Mouse (Mus musculus) gastrocnemius, postnatal 36 days (tissue): Measurements from ENCODE around the gene Mapk12. TPM values are rescaled to one million over a fixed set of nuclear protein-coding genes. Genes with fewer than 3 reads are reported as not detected.

ENCODE experiments used
- DNase-seq, 2 experiments: peaks; one replicate each; pipeline ENCODE4 v3.0.0; 2022
- intact Hi-C: fragments of 180-260 bp; cut with DNase I; formaldehyde crosslinking; loops from one replicate; pipeline ENCODE4 v1.15.1; 2025
- microRNA-seq, 2 experiments: library from miRNA; unstranded; fragments of <30 nt; microRNA quantifications; one replicate each; pipeline ENCODE4 v1.2.0; 2021
- total RNA-seq, 2 experiments: library from RNA; stranded (reverse); gene quantifications; 2 replicates each; pipeline ENCODE4 v1.2.3; 2021

Mapk12 gene
- total RNA-seq, 2 experiments from 2014 or later: 131 to 136 TPM

GRCm38 (mm10) chr15:89110147-89110546 is 30.4 kb downstream of the Mapk12 start:
- intact Hi-C loops: no loop called here
- no peak for DNase-seq

- DNase-seq: no peak
- intact Hi-C loops: no loop called here
Observed at GRCm38 (mm10) chr15:89106976-89107375, 33.5 kb downstream of the Mapk12 start.

- intact Hi-C loops: no loop called here
- DNase-seq: no peak
Observed at GRCm38 (mm10) chr15:89106073-89106472, 34.4 kb downstream of the Mapk12 start.

GRCm38 (mm10) chr15:89104425-89104824 is 36.1 kb downstream of the Mapk12 start:
- intact Hi-C loops: no loop called here

GRCm38 (mm10) chr15:89103921-89104320 is 36.6 kb downstream of the Mapk12 start:
- intact Hi-C loops: no loop called here
- no peak for DNase-seq

More at GRCm38 (mm10) chr15:89104425-89104824, 36.1 kb downstream of the Mapk12 start:
- no peak for DNase-seq

GRCm38 (mm10) chr15:89102646-89103045 is 37.9 kb downstream of the Mapk12 start:
- intact Hi-C loops: no loop called here
- DNase-seq: no peak

GRCm38 (mm10) chr15:89100823-89101222 is 39.7 kb downstream of the Mapk12 start:
- no peak for DNase-seq
- intact Hi-C loops: no loop called here

GRCm38 (mm10) chr15:89098616-89099015 is 41.9 kb downstream of the Mapk12 start:
- intact Hi-C loops: no loop called here
- DNase-seq: no peak

GRCm38 (mm10) chr15:89097450-89097849 is 43.1 kb downstream of the Mapk12 start:
- intact Hi-C loops: no loop called here
- no peak for DNase-seq

GRCm38 (mm10) chr15:89092181-89092580 is 48.3 kb downstream of the Mapk12 start:
- no peak for DNase-seq
- intact Hi-C loops: no loop called here

- DNase-seq: no peak
- intact Hi-C loops: no loop called here
Observed at GRCm38 (mm10) chr15:89090662-89091061, 49.8 kb downstream of the Mapk12 start.

GRCm38 (mm10) chr15:89089248-89090051 is 51.1 kb downstream of the Mapk12 start:
- intact Hi-C loops: loop anchor here (5.0 kb wide), 1 partner anchor 123 kb away; the partner anchor contains the start of gene Ppp6r2
- no peak for DNase-seq

- peak; percentile 87 to 91 for DNase-seq
- intact Hi-C loops: loop anchor here (5.0 kb wide), 1 partner anchor 124 kb away; the partner anchor contains the start of gene Ppp6r2
Observed at GRCm38 (mm10) chr15:89088607-89089247, 51.8 kb downstream of the Mapk12 start, which contains the start of gene Selenoo. Gene Selenoo (plus strand): TSS chr15:89089084.

- no peak for DNase-seq
- intact Hi-C loops: loop anchor here (5.0 kb wide), 1 partner anchor 127 kb away; the partner anchor contains the start of gene Ppp6r2
Observed at GRCm38 (mm10) chr15:89084826-89085225, 55.7 kb downstream of the Mapk12 start.

- intact Hi-C loops: no loop called here
- DNase-seq: no peak
Observed at GRCm38 (mm10) chr15:89083906-89084305, 56.6 kb downstream of the Mapk12 start.

Small RNA genes lying within 50 kb of the gene (microRNA-seq; reads per million reads assigned to microRNA genes)
- gene Mir6958 (0.72 to 0.74 reads per million in 2 experiments), gene Mir7118 (0 to 0.36 reads per million in 2 experiments)

Other genes starting within 250 kb of the Mapk12 start
- gene Ttll8, start 186.3 kb downstream of the Mapk12 start, total RNA-seq: not detected
- not detected for gene Mlc1, start 161.7 kb downstream of the Mapk12 start, total RNA-seq
- gene Mov10l1, start 157.8 kb downstream of the Mapk12 start, total RNA-seq: not detected
- gene Panx2, start 81.0 kb downstream of the Mapk12 start, total RNA-seq: not detected
- 10 to 100 TPM; 29.5 to 29.7 TPM for gene Trabd, start 65.6 kb downstream of the Mapk12 start, total RNA-seq
- gene Selenoo, start 51.6 kb downstream of the Mapk12 start, total RNA-seq: 10 to 100 TPM; 12.5 to 14.4 TPM
- 1 to 10 TPM; 7.0 to 8.0 TPM for gene Tubgcp6, start 17.6 kb downstream of the Mapk12 start, total RNA-seq
- gene Hdac10, start 12.0 kb downstream of the Mapk12 start, total RNA-seq: 1 to 10 TPM; 4.9 to 6.4 TPM
- 1 to 10 TPM in 1 of 2 experiments, under 1 TPM in 1; 0.79 to 1.1 TPM for gene Mapk11, start 8.9 kb upstream of the Mapk12 start, total RNA-seq
- 1 to 10 TPM; 8.9 to 9.6 TPM for gene Plxnb2, start 40.1 kb upstream of the Mapk12 start, total RNA-seq
- gene Dennd6b, start 55.8 kb upstream of the Mapk12 start, total RNA-seq: 1 to 10 TPM; 7.6 to 9.0 TPM
- 10 to 100 TPM; 81.0 to 85.9 TPM for gene Ppp6r2, start 70.8 kb upstream of the Mapk12 start, total RNA-seq
- 10 to 100 TPM; 62.0 to 62.1 TPM for gene Sbf1, start 174.6 kb upstream of the Mapk12 start, total RNA-seq
- gene Adm2, start 182.0 kb upstream of the Mapk12 start, total RNA-seq: not detected
- gene Miox, start 193.7 kb upstream of the Mapk12 start, total RNA-seq: not detected
- gene Lmf2, start 215.0 kb upstream of the Mapk12 start, total RNA-seq: 10 to 100 TPM; 12.0 to 12.6 TPM
- 10 to 100 TPM; 36.7 to 43.0 TPM for gene Ncaph2, start 215.0 kb upstream of the Mapk12 start, total RNA-seq
- 10 to 100 TPM; 12.0 to 19.1 TPM for gene Sco2, start 233.1 kb upstream of the Mapk12 start, total RNA-seq
- gene Tymp, start 236.3 kb upstream of the Mapk12 start, total RNA-seq: under 1 TPM; 0.35 to 0.48 TPM
- gene Odf3b, start 238.6 kb upstream of the Mapk12 start, total RNA-seq: under 1 TPM; 0.42 to 0.87 TPM
- not detected for gene Klhdc7b, start 244.2 kb upstream of the Mapk12 start, total RNA-seq